Mouse (Mus musculus): Measurements from ENCODE around the gene Trim31. TPM values are rescaled to one million over a fixed set of nuclear protein-coding genes. Genes with fewer than 3 reads are reported as not detected.
"Not testable (repeated sequence)": the region's sequence is repeated elsewhere in the genome, so short reads cannot be mapped to it uniquely, and the experiment has no call there.

Gene Trim31
- total and polyA plus RNA-seq, 2 experiments = not detected

GRCm38 (mm10) chr17:36890073-36890903 lies 7.6 kb upstream of the Trim31 start, which contains the start of gene Trim40:
TSS of gene Trim40 (minus strand) at chr17:36890123.
- Histone ChIP-seq H3K36me3 (ENCODE audit: control insufficient read depth, insufficient read depth, low read length) (no peaks in the 10 kb centered on the region), H3K27me3 (ENCODE audit: control insufficient read depth, insufficient read depth, low read length) (no peaks in the 10 kb centered on the region), H3K4me1 (ENCODE audit: control insufficient read depth, insufficient read depth, low read length) (no peaks in the 10 kb centered on the region), H3K4me3 (ENCODE audit: insufficient read depth, low read depth, low read length) (no peak within 1 kb of the TSS), H3K9ac (ENCODE audit: low read depth, low read length) (no peak within 1 kb of the TSS), H3K79me2 (ENCODE audit: control insufficient read depth, insufficient read depth, low read length) (no peaks in the 10 kb centered on the region), H3K27ac (replicated peaks; ENCODE audit: insufficient read depth, low read depth, low read length) (no peak within 1 kb of the TSS)
- no peak for DNase-seq (ENCODE audit: extremely low read depth, low read depth, low spot score)
- WGBS = 81% methylated on average over 5 of the region's 5 CpGs
- no peak for TF ChIP-seq POLR2A (IDR thresholded peaks at IDR 0.05; ENCODE audit: extremely low read depth, insufficient read depth, low read length)
- TF ChIP-seq CTCF (IDR thresholded peaks at IDR 0.05; ENCODE audit: low read depth, low read length) = no peak

GRCm38 (mm10) chr17:36891496-36891895 lies 6.4 kb upstream of the Trim31 start:
- H3K27ac ChIP-seq (replicated peaks; ENCODE audit: insufficient read depth, low read depth, low read length) = not testable (repeated sequence)

DNA sequence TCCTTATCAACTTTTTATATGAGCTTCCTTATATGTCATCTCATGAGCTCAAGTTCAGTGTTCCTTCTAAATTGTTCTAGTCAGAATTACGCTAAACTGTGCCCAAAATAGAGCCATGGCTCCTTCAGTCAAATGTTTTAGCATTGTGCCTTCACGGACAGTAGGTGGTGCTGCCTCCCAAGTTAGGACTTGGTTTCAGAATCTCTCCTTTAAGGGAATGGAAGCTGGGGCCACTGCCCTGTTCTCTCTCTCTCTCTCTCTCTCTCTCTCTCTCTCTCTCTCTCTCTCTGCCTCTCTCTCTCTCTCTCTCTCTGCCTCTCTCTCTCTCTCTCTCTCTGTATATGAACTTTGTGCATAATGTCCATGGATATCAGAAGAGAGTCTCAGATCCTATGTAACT lies 5.6 kb upstream of the Trim31 start:
- no peak overlapping the region for H3K9ac ChIP-seq (ENCODE audit: low read depth, low read length)
- H3K4me3 ChIP-seq (ENCODE audit: insufficient read depth, low read depth, low read length) = no peak overlapping the region
- H3K79me2 ChIP-seq (ENCODE audit: control insufficient read depth, insufficient read depth, low read length) = no peaks in the 10 kb centered on the region
- H3K27me3 ChIP-seq (ENCODE audit: control insufficient read depth, insufficient read depth, low read length) = no peaks in the 10 kb centered on the region
- no peaks in the 10 kb centered on the region for H3K36me3 ChIP-seq (ENCODE audit: control insufficient read depth, insufficient read depth, low read length)
- H3K4me1 ChIP-seq (ENCODE audit: control insufficient read depth, insufficient read depth, low read length) = no peaks in the 10 kb centered on the region
- TF ChIP-seq POLR2A (IDR thresholded peaks at IDR 0.05; ENCODE audit: extremely low read depth, insufficient read depth, low read length) (no peak), CTCF (IDR thresholded peaks at IDR 0.05; ENCODE audit: low read depth, low read length) (peak; percentile 50)
- 12% methylated on average over 2 of the region's 2 CpGs for WGBS
- no peak overlapping the region for H3K27ac ChIP-seq (replicated peaks; ENCODE audit: insufficient read depth, low read depth, low read length)
- DNase-seq (ENCODE audit: extremely low read depth, low read depth, low spot score) = peak; percentile 34

More at GRCm38 (mm10) chr17:36891496-36891895, 6.4 kb upstream of the Trim31 start:
- H3K79me2 ChIP-seq (ENCODE audit: control insufficient read depth, insufficient read depth, low read length); H3K36me3 ChIP-seq (ENCODE audit: control insufficient read depth, insufficient read depth, low read length); DNase-seq (ENCODE audit: extremely low read depth, low read depth, low spot score); H3K4me3 ChIP-seq (ENCODE audit: insufficient read depth, low read depth, low read length); H3K9ac ChIP-seq (ENCODE audit: low read depth, low read length); H3K4me1 ChIP-seq (ENCODE audit: control insufficient read depth, insufficient read depth, low read length); H3K27me3 ChIP-seq (ENCODE audit: control insufficient read depth, insufficient read depth, low read length): not testable (repeated sequence)
- 92% methylated on average over 1 of the region's 1 CpGs for WGBS

DNA sequence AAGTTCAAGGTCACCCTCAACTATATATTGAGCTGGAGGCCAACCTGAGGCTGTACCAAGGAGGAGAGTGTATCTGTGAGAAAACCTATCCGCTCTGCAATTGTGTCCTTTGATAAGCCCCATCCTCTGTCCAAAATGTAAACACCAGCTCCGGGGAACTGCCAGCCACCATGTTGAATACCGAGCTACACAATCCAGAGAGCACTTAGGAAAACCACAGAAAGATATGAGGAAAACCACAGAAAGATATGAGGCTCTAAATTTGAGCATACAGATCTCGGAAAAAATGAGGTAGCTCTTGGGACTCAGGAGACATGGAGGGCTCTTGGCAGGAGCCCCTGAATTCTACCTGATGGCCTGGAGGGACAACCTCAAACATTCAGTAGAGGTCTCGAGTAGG lies 4.5 kb upstream of the Trim31 start:
- 56% methylated on average over 5 of the region's 5 CpGs for WGBS
- TF ChIP-seq POLR2A (IDR thresholded peaks at IDR 0.05; ENCODE audit: extremely low read depth, insufficient read depth, low read length) = no peak
- TF ChIP-seq CTCF (IDR thresholded peaks at IDR 0.05; ENCODE audit: low read depth, low read length) = no peak
- H3K79me2 ChIP-seq (ENCODE audit: control insufficient read depth, insufficient read depth, low read length) = no peaks in the 10 kb centered on the region

GRCm38 (mm10) chr17:36896583-36896982 lies 1.3 kb upstream of the Trim31 start:
- Histone ChIP-seq H3K79me2 (ENCODE audit: control insufficient read depth, insufficient read depth, low read length) (no peaks in the 10 kb centered on the region), H3K9ac (ENCODE audit: low read depth, low read length) (no peak overlapping the region), H3K27ac (replicated peaks; ENCODE audit: insufficient read depth, low read depth, low read length) (no peak overlapping the region), H3K4me3 (ENCODE audit: insufficient read depth, low read depth, low read length) (no peak overlapping the region), H3K27me3 (ENCODE audit: control insufficient read depth, insufficient read depth, low read length) (no peaks in the 10 kb centered on the region), H3K36me3 (ENCODE audit: control insufficient read depth, insufficient read depth, low read length) (no peaks in the 10 kb centered on the region), H3K4me1 (ENCODE audit: control insufficient read depth, insufficient read depth, low read length) (no peaks in the 10 kb centered on the region)
- TF ChIP-seq POLR2A (IDR thresholded peaks at IDR 0.05; ENCODE audit: extremely low read depth, insufficient read depth, low read length) = no peak
- peak; percentile 44; the same call in 1 of the 2 replicates for TF ChIP-seq CTCF (IDR thresholded peaks at IDR 0.05; ENCODE audit: low read depth, low read length)
- peak; percentile 41 for DNase-seq (ENCODE audit: extremely low read depth, low read depth, low spot score)
- 100% methylated on average over 1 of the region's 1 CpGs for WGBS

More for the DNA sequence above, 4.5 kb upstream of the Trim31 start:
- no peak for DNase-seq (ENCODE audit: extremely low read depth, low read depth, low spot score)
- no peaks in the 10 kb centered on the region for H3K4me1 ChIP-seq (ENCODE audit: control insufficient read depth, insufficient read depth, low read length)
- no peak overlapping the region for H3K27ac ChIP-seq (replicated peaks; ENCODE audit: insufficient read depth, low read depth, low read length)
- no peaks in the 10 kb centered on the region for H3K36me3 ChIP-seq (ENCODE audit: control insufficient read depth, insufficient read depth, low read length)
- no peak overlapping the region for H3K4me3 ChIP-seq (ENCODE audit: insufficient read depth, low read depth, low read length)
- H3K9ac ChIP-seq (ENCODE audit: low read depth, low read length) = no peak overlapping the region
- H3K27me3 ChIP-seq (ENCODE audit: control insufficient read depth, insufficient read depth, low read length) = no peaks in the 10 kb centered on the region

DNA sequence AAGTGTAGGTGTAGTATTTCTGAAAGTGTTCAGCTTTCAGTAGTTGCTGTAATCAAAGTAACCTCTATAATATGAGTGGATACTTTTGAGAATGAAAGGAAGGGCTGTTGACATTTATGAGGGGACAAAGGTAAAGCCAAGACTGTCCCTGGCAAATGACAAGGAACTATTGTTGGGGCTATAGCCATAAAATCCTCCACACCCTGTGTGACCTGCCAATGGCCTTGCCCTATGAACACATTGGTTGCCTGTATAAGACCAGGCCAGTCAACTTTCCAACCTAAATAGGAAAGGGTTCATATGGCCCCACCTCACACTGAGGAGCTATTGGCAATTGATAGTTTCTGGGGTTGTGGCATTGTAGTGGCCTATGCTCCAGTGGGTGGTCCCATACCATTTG lies 853 bp upstream of the Trim31 start:
- no peak for DNase-seq (ENCODE audit: extremely low read depth, low read depth, low spot score)
- Histone ChIP-seq H3K27ac (replicated peaks; ENCODE audit: insufficient read depth, low read depth, low read length) (no peak overlapping the region), H3K4me3 (ENCODE audit: insufficient read depth, low read depth, low read length) (no peak overlapping the region), H3K27me3 (ENCODE audit: control insufficient read depth, insufficient read depth, low read length) (no peaks in the 10 kb centered on the region), H3K4me1 (ENCODE audit: control insufficient read depth, insufficient read depth, low read length) (no peaks in the 10 kb centered on the region), H3K79me2 (ENCODE audit: control insufficient read depth, insufficient read depth, low read length) (no peaks in the 10 kb centered on the region), H3K9ac (ENCODE audit: low read depth, low read length) (no peak overlapping the region), H3K36me3 (ENCODE audit: control insufficient read depth, insufficient read depth, low read length) (no peaks in the 10 kb centered on the region)
- no peak for TF ChIP-seq POLR2A (IDR thresholded peaks at IDR 0.05; ENCODE audit: extremely low read depth, insufficient read depth, low read length)
